Mouse (Mus musculus): ENCODE results near the gene Pnliprp1.

DNA sequence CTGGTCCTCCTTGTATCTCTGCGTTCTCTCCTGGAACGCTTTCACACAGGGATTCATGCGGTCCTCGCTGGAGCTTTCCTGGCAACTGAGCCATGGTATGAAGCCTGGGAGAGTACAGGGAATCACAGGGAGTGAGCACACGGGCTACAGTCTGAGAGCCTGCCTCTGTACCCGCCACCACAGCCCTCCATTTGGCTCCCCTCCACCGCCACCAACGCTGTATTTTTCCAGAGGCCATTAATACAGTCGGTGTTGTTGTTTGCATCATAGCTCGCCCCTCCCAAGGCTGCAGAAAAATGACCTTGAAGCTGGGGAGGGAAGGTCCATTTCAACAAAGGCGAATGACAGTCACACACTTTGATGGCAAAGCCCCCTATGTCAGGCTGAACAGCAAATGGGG lies 60.5 kb downstream of the Pnliprp1 start:
- TF ChIP-seq CTCF (conservative IDR thresholded peaks at IDR 0.05; ENCODE audit: low read length) (no peak), NANOG (IDR thresholded peaks at IDR 0.05; ENCODE audit: borderline replicate concordance, low read length) (no peak)

All from E14TG2a.4 (cell line).